Mouse (Mus musculus): Measurements from ENCODE around the gene Ap5s1. TPM values are rescaled to one million over a fixed set of nuclear protein-coding genes. Genes with fewer than 3 reads are reported as not detected.

Ap5s1 gene
- total and polyA plus RNA-seq, 2 experiments, result 12.4 to 53.8 TPM

- Histone ChIP-seq H3K79me2 (ENCODE audit: control insufficient read depth, insufficient read depth, low read length) (no peaks in the 10 kb centered on the region), H3K27me3 (ENCODE audit: control insufficient read depth, insufficient read depth, low read length) (no peaks in the 10 kb centered on the region), H3K27ac (replicated peaks; ENCODE audit: insufficient read depth, low read depth, low read length) (no peak overlapping the region), H3K36me3 (ENCODE audit: control insufficient read depth, insufficient read depth, low read length) (no peaks in the 10 kb centered on the region), H3K4me1 (ENCODE audit: control insufficient read depth, insufficient read depth, low read length) (peaks cover 5% of the 10 kb centered on the region), H3K9ac (ENCODE audit: low read depth, low read length) (no peak overlapping the region), H3K4me3 (ENCODE audit: insufficient read depth, low read depth, low read length) (no peak overlapping the region)
- no peak for DNase-seq (ENCODE audit: extremely low read depth, low read depth, low spot score)
- no peak for TF ChIP-seq POLR2A (IDR thresholded peaks at IDR 0.05; ENCODE audit: extremely low read depth, insufficient read depth, low read length)
- no peak for TF ChIP-seq CTCF (IDR thresholded peaks at IDR 0.05; ENCODE audit: low read depth, low read length)
- 76% methylated on average over 5 of the region's 5 CpGs for WGBS
Observed at GRCm38 (mm10) chr2:131189521-131190309, 17.2 kb upstream of the Ap5s1 start.

GRCm38 (mm10) chr2:131190344-131191004, 16.4 kb upstream of the Ap5s1 start:
- no peak for DNase-seq (ENCODE audit: extremely low read depth, low read depth, low spot score)
- Histone ChIP-seq H3K27ac (replicated peaks; ENCODE audit: insufficient read depth, low read depth, low read length) (no peak overlapping the region), H3K4me3 (ENCODE audit: insufficient read depth, low read depth, low read length) (no peak overlapping the region), H3K27me3 (ENCODE audit: control insufficient read depth, insufficient read depth, low read length) (no peaks in the 10 kb centered on the region), H3K4me1 (ENCODE audit: control insufficient read depth, insufficient read depth, low read length) (peaks cover 5% of the 10 kb centered on the region), H3K36me3 (ENCODE audit: control insufficient read depth, insufficient read depth, low read length) (no peaks in the 10 kb centered on the region), H3K79me2 (ENCODE audit: control insufficient read depth, insufficient read depth, low read length) (no peaks in the 10 kb centered on the region), H3K9ac (ENCODE audit: low read depth, low read length) (no peak overlapping the region)
- WGBS, result 93% methylated on average over 10 of the region's 10 CpGs
- TF ChIP-seq CTCF (IDR thresholded peaks at IDR 0.05; ENCODE audit: low read depth, low read length) (no peak), POLR2A (IDR thresholded peaks at IDR 0.05; ENCODE audit: extremely low read depth, insufficient read depth, low read length) (no peak)

GRCm38 (mm10) chr2:131191005-131191390, 15.9 kb upstream of the Ap5s1 start:
- H3K4me1 ChIP-seq (ENCODE audit: control insufficient read depth, insufficient read depth, low read length), result peaks cover 5% of the 10 kb centered on the region
- TF ChIP-seq CTCF (IDR thresholded peaks at IDR 0.05; ENCODE audit: low read depth, low read length), result no peak
- TF ChIP-seq POLR2A (IDR thresholded peaks at IDR 0.05; ENCODE audit: extremely low read depth, insufficient read depth, low read length), result no peak

GRCm38 (mm10) chr2:131196606-131197316, 10.1 kb upstream of the Ap5s1 start:
- WGBS, result 92% methylated on average over 16 of the region's 16 CpGs
- H3K27me3 ChIP-seq (ENCODE audit: control insufficient read depth, insufficient read depth, low read length), result no peaks in the 10 kb centered on the region
- no peak overlapping the region for H3K4me3 ChIP-seq (ENCODE audit: insufficient read depth, low read depth, low read length)
- H3K27ac ChIP-seq (replicated peaks; ENCODE audit: insufficient read depth, low read depth, low read length), result no peak overlapping the region
- H3K79me2 ChIP-seq (ENCODE audit: control insufficient read depth, insufficient read depth, low read length), result no peaks in the 10 kb centered on the region
- DNase-seq (ENCODE audit: extremely low read depth, low read depth, low spot score), result no peak
- no peak overlapping the region for H3K9ac ChIP-seq (ENCODE audit: low read depth, low read length)
- H3K4me1 ChIP-seq (ENCODE audit: control insufficient read depth, insufficient read depth, low read length), result no peaks in the 10 kb centered on the region
- TF ChIP-seq POLR2A (IDR thresholded peaks at IDR 0.05; ENCODE audit: extremely low read depth, insufficient read depth, low read length), result no peak
- TF ChIP-seq CTCF (IDR thresholded peaks at IDR 0.05; ENCODE audit: low read depth, low read length), result no peak
- no peaks in the 10 kb centered on the region for H3K36me3 ChIP-seq (ENCODE audit: control insufficient read depth, insufficient read depth, low read length)

More at GRCm38 (mm10) chr2:131191005-131191390, 15.9 kb upstream of the Ap5s1 start:
- H3K27me3 ChIP-seq (ENCODE audit: control insufficient read depth, insufficient read depth, low read length), result no peaks in the 10 kb centered on the region
- no peak for DNase-seq (ENCODE audit: extremely low read depth, low read depth, low spot score)
- 86% methylated on average over 7 of the region's 7 CpGs for WGBS
- H3K9ac ChIP-seq (ENCODE audit: low read depth, low read length), result no peak overlapping the region
- H3K36me3 ChIP-seq (ENCODE audit: control insufficient read depth, insufficient read depth, low read length), result no peaks in the 10 kb centered on the region
- H3K27ac ChIP-seq (replicated peaks; ENCODE audit: insufficient read depth, low read depth, low read length), result no peak overlapping the region
- H3K79me2 ChIP-seq (ENCODE audit: control insufficient read depth, insufficient read depth, low read length), result no peaks in the 10 kb centered on the region
- no peak overlapping the region for H3K4me3 ChIP-seq (ENCODE audit: insufficient read depth, low read depth, low read length)

- H3K9ac ChIP-seq (ENCODE audit: low read depth, low read length), result no peak overlapping the region
Observed at GRCm38 (mm10) chr2:131200710-131201109, 6.2 kb upstream of the Ap5s1 start.

More at GRCm38 (mm10) chr2:131200710-131201109, 6.2 kb upstream of the Ap5s1 start:
- no peak for TF ChIP-seq CTCF (IDR thresholded peaks at IDR 0.05; ENCODE audit: low read depth, low read length)
- TF ChIP-seq POLR2A (IDR thresholded peaks at IDR 0.05; ENCODE audit: extremely low read depth, insufficient read depth, low read length), result no peak
- WGBS, result 87% methylated on average over 2 of the region's 2 CpGs
- Histone ChIP-seq H3K36me3 (ENCODE audit: control insufficient read depth, insufficient read depth, low read length) (no peaks in the 10 kb centered on the region), H3K27ac (replicated peaks; ENCODE audit: insufficient read depth, low read depth, low read length) (no peak overlapping the region), H3K4me1 (ENCODE audit: control insufficient read depth, insufficient read depth, low read length) (no peaks in the 10 kb centered on the region), H3K27me3 (ENCODE audit: control insufficient read depth, insufficient read depth, low read length) (no peaks in the 10 kb centered on the region), H3K79me2 (ENCODE audit: control insufficient read depth, insufficient read depth, low read length) (no peaks in the 10 kb centered on the region), H3K4me3 (ENCODE audit: insufficient read depth, low read depth, low read length) (no peak overlapping the region)
- DNase-seq (ENCODE audit: extremely low read depth, low read depth, low spot score), result no peak

Measured in liver, adult 2 months (tissue).